Mouse (Mus musculus) MEL (cell line): ENCODE measurements around the gene Amz2.

ENCODE experiments used
- CTCF ChIP-seq, 3 experiments: IDR thresholded peaks in 2 of 3; conservative IDR thresholded peaks in 1 of 3; 2 replicates each; pipeline ENCODE4 v1.5.1; 2011 to 2012; ENCODE audit warnings: low read length in 3 of 3, low read depth in 2 of 3, mild to moderate bottlenecking in 2 of 3, improper control_type of control experiment in 1 of 3, inconsistent platforms in 1 of 3, mixed read lengths in 1 of 3, moderate library complexity in 1 of 3; ENCODE audit not compliant: control insufficient read depth in 1 of 3, insufficient read depth in 1 of 3, poor library complexity in 1 of 3, severe bottlenecking in 1 of 3
- EP300 ChIP-seq, 2 experiments: IDR thresholded peaks; 2 replicates each; pipeline ENCODE4 v1.6.1; 2011; ENCODE audit warnings: improper control_type of control experiment in 2 of 2, low read length in 2 of 2, low read depth in 1 of 2, mild to moderate bottlenecking in 1 of 2
- MEF2A ChIP-seq: IDR thresholded peaks from 2 replicates; pipeline ENCODE4 v1.6.1; 2014; ENCODE audit warnings: low read depth, mild to moderate bottlenecking, inconsistent platforms, low read length, improper control_type of control experiment; ENCODE audit not compliant: poor library complexity, insufficient replicate concordance, severe bottlenecking; ENCODE audit errors: extremely low read depth
- POLR2A ChIP-seq, 2 experiments: IDR thresholded peaks; 2 replicates each; pipeline ENCODE4 v1.6.1; 2011 to 2012; ENCODE audit warnings: low read length in 2 of 2, mild to moderate bottlenecking in 2 of 2, control low read depth in 1 of 2, improper control_type of control experiment in 1 of 2, low read depth in 1 of 2, moderate library complexity in 1 of 2; ENCODE audit not compliant: control insufficient read depth in 1 of 2, insufficient read depth in 1 of 2, poor library complexity in 1 of 2
- TAL1 ChIP-seq: IDR thresholded peaks from 2 replicates; pipeline ENCODE4 v1.6.1; 2012; ENCODE audit warnings: mild to moderate bottlenecking, inconsistent platforms, low read length, moderate library complexity, mixed read lengths

GRCm38 (mm10) chr11:109474836-109475235 lies 49.1 kb downstream of the Amz2 start:
- TF ChIP-seq POLR2A (IDR thresholded peaks at IDR 0.05; ENCODE audit: control insufficient read depth in 1 of 2, insufficient read depth in 1 of 2, low read depth in 1 of 2, low read length in 2 of 2, poor library complexity in 1 of 2) = no peak
- no peak for TF ChIP-seq MEF2A
- no peak for TF ChIP-seq TAL1
- no peak for TF ChIP-seq CTCF (IDR thresholded peaks at IDR 0.05 in 2 of 3, conservative IDR thresholded peaks at IDR 0.05 in 1 of 3; ENCODE audit: control insufficient read depth in 1 of 3, insufficient read depth in 1 of 3, low read depth in 2 of 3, low read length in 3 of 3, poor library complexity in 1 of 3, severe bottlenecking in 1 of 3)
- TF ChIP-seq EP300 (IDR thresholded peaks at IDR 0.05; ENCODE audit: low read depth in 1 of 2, low read length in 2 of 2) = no peak
